Mouse (Mus musculus): Measurements from ENCODE around the gene Slc2a2. TPM values are rescaled to one million over a fixed set of nuclear protein-coding genes. Genes with fewer than 3 reads are reported as not detected.
A peak's percentile ranks its signal among the peaks of the same experiment; 100 is the strongest.
"Not testable (repeated sequence)": the region's sequence is repeated elsewhere in the genome, so short reads cannot be mapped to it uniquely, and the experiment has no call there.

The Slc2a2 gene
- polyA plus RNA-seq, 3 experiments from 2014 or later = 0.21 to 0.38 (median 0.27) TPM

DNA sequence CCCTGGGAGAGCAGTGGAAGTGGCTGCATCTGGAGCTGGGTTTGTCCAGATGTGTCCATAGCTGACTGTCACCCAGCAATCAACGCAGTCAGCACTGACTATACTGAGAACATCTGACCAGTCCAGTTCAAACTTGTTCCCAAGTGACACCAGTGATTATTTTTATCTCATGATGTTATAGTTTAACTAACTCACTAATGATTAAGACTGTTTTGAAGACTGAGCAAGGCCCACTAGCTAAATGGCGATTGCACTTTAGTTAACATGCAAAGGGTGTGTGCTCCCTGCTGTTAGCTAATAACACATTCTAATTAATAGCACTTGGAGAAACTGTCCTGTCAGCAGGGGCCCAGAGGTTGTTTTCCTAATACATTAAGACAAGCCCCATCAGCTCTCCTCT, 39.3 kb downstream of the Slc2a2 start:
- ATAC-seq = no peak

DNA sequence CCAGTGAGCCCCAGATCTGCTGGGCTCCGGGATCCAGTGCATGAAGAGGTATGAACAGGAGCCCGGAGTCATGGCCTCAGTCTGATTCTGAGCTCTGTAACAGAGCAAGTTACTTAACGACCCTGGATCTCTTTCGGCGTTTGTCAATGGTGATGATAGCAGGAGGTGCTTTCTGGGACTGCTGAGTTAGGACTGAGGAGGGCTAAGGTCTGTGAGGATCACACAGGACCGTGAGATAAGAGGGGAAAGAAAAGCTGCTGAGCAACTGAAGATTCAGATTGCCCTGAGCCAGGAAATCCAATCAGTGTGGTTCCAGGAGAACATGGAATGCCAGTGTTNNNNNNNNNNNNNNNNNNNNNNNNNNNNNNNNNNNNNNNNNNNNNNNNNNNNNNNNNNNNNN, 42.6 kb downstream of the Slc2a2 start:
- no peak for ATAC-seq

DNA sequence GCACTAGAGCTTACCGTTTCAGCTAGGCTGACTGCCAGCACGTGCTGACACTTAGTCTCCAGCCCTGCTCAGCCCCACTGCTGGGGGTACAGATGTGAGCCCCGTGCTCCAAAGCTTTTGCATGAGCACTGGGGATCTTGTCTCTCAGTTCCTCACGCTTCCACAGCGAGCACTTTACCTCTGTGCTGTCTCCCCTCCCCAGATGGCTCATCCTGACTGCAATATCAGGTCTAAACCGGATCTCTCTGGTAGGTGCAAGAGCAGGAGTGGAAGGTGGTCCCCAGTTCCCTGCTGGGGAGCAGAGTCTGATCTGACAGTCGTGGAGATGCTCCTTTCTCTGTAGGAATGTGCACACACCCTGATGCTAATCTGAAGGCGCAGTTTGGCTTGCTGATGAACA, 45.5 kb downstream of the Slc2a2 start:
- no peak for ATAC-seq

- peak; percentile 94 for ATAC-seq
Measured at GRCm38 (mm10) chr3:28745835-28746483, 48.3 kb downstream of the Slc2a2 start.

- no peak for ATAC-seq
Measured at GRCm38 (mm10) chr3:28748151-28748550, 50.4 kb downstream of the Slc2a2 start.

DNA sequence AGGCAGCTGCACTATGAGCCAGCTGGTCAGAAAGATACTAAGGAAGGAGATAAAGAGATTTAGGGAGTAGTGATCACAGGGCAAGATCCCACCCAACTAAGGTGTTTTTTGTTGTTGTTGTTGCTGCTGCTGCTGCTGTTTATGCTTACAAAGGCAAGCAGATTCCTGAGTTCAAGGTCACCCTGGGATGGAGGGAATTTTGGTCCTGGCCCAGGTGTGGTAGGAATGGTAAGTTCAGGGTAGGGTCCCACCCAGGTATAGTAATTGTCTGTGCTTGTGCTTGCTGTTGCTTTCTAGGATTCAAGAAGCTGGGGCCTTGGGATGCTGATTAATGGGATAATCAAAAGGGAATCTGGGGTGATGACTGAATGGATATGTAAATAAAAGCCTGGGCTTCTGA, 51.3 kb downstream of the Slc2a2 start:
- no peak for ATAC-seq

DNA sequence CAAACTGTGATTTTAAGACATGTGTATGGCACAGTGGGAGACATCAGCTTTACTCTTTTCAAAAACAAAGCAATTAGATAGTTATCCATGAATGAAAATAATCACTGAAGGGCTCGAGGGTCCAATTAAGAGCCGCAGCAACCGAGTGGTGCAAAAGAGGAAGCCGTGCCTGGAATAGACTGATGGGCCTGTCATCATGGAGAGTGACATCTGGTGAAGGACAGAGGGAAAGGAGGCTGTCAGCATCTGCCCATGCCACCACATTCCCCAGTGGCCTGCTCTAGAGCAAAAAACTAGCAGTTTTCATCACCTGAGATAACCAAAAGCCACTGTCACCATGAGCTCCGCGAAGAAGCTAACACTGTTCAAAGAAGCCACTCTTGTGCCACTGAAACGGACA, 57.8 kb downstream of the Slc2a2 start:
- no peak for ATAC-seq

- ATAC-seq = no peak
Measured at GRCm38 (mm10) chr3:28761225-28761789, 63.6 kb downstream of the Slc2a2 start.

DNA sequence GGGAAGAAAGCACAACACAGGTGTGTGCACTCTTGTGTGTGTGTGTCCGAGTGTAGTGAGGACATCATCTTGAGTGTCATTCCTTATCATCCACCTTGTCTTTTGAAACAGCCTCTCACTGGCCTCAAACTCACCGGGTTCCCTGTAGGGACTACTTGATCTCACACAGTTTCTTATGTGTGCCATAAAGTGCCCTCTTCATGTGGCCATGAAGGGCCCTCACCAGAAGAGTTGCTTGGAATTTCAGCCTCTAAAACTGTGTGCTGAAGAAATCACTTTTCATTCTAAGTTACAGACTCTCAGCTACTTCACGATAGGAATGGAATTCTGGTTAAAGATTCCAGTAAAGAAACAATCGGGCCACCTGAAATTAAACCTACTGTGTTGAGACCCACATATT, 69.2 kb downstream of the Slc2a2 start:
- no peak for ATAC-seq

DNA sequence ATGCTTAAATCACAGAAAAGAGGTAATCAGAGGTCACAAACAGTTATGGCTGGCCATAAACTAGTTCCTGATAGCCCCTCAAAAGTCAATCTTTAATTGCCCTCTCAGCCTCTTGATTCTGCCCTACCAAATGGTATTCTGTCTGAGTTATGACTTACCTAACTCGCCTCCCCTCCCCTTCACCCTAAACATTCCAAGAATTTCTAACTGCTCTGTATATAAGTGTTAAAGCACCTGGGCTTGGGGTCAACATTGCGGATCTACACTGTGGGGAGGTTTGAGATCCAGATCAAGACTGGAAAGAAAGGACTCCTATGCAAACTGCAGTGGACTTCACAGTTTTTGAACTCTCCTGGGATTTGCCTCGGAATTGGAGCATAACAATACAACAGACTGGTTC, 70.5 kb downstream of the Slc2a2 start:
- ATAC-seq = no peak

- ATAC-seq = not testable (repeated sequence)
Measured at GRCm38 (mm10) chr3:28772919-28773318, 75.2 kb downstream of the Slc2a2 start.

DNA sequence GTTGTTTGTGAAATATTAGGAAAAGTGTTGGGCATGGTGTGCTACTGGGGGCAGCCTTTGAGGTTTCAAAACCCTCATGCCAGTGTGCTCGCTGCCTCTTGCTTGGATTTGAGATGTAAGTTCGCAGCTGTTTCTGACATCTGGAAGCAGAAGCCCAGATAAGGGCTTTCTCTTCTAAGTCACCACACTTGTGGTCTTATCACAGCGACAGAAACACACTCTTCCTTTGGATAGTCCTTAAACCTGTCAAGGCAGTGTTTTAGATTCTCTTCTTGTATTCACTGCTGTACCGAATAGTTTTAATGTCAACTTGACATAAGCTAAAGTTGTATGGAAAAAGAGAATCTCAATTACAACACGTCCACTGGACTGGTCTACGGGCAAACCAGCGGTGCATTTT, 77.7 kb downstream of the Slc2a2 start:
- ATAC-seq = no peak

DNA sequence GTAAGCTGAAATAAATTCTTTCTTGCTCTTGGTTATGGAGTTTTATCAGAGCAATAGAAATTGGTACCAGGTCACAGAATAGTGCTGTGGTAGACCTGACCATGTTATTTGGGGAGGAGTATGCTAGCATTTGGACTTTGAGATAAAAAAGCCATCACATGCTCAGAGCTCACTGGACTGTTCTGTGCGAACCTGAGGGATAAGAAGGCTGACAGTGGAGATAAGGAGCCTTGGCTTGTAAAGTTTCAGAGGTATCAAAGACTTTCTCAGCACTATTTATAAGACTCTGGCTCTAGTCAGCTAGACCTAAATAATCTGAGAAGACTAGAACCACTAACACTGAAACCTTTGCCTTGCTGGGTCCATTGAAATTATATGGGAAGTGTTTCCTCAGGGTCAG, 78.3 kb downstream of the Slc2a2 start:
- no peak for ATAC-seq

DNA sequence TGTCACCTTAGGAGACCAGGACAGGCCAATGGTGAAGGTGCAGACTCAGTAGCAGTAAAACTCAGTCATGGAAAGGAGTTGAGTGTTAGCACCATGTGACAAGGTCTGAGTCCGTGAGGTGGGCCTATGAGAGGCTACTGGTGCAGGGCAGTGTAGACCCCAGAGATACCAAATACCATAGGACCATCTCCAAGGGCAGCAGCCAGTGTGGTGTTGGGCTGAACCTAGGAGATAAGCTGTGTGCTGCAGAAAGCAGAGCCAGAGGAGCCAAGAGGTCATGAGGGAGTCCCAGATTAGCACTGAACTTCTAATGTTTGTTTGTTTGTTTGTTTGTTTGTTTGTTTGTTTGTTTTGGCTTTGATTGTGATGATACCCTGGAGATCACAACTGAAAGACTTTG, 78.8 kb downstream of the Slc2a2 start:
- no peak for ATAC-seq

DNA sequence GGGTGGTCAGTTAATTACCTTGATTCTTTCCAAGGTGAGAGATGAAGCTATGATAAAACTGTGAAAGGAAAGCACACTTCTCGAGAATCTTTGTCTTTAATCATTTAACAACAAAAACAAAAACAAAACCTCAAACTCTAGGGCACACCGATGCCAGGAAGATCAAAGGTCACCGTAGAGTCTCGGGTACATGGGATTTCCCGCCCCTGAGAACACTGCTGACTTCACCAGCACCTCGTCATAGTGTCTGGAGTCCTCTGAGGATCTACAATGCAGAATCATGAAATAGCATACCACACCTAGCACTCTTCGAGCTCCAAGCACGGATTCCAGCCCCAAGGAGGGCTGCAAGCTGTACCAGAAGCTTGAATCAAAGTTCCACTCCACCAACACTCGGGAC, 82.8 kb downstream of the Slc2a2 start:
- ATAC-seq = peak; percentile 13

Other genes starting within 250 kb of the Slc2a2 start
- 1 to 10 TPM; 4.2 to 7.2 (median 5.6) TPM for gene Eif5a2, start 83.4 kb downstream of the Slc2a2 start, polyA plus RNA-seq (2017; shearing (Covaris generic))
- 100 to 1,000 TPM; 509 to 791 (median 702) TPM for gene Rpl22l1, start 107.5 kb downstream of the Slc2a2 start, polyA plus RNA-seq (2017; shearing (Covaris generic))
- not detected for gene Gm1527, start 194.7 kb downstream of the Slc2a2 start, polyA plus RNA-seq (2017; shearing (Covaris generic))